Mouse (Mus musculus): ENCODE measurements at regions not wholly inside any gene's neighbourhood (a gene's known extent, or its start where the extent isn't known, plus 50 kb on each side); places are given as distances from the start of the nearest gene placed in this dataset.
"Not testable (repeated sequence)": the region's sequence is repeated elsewhere in the genome, so short reads cannot be mapped to it uniquely, and the experiment has no call there.

DNA sequence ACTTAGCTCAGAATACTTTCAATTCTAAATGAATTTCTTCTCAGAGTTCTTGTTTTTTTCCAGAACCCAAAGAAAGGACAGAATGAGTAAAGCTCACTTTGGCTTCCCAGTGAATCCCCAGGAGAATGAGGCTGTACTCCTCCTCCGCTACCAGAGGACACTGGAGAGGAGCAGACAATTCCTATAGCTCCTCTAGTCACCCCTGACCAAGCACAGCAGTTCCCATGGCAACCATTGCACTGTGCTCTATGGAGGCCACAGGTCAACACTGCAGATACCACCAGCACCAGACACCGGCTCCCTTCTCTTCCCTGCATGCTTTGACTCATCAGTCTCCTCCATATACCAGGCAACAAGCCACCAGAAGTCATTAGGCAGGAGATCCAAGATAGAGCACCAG lies 447.6 kb upstream of the Arid1b start:
- Histone ChIP-seq H3K4me1 (ENCODE audit: control insufficient read depth, insufficient read depth, low read length) (0 out of 2 replicates have a peak, but pooled peaks cover 3% of the 10 kb centered on the region), H3K27ac (ENCODE audit: low read depth, low read length) (no peak overlapping the region), H3K4me2 (replicated peaks; ENCODE audit: low read depth, low read length) (no peak overlapping the region), H3K9ac (ENCODE audit: low read depth, low read length) (no peak overlapping the region), H3K27me3 (ENCODE audit: control insufficient read depth, insufficient read depth, low read length) (no peaks in the 10 kb centered on the region), H3K4me3 (ENCODE audit: low read length) (no peak overlapping the region), H3K9me3 (ENCODE audit: control insufficient read depth, low read length) (no peaks in the 10 kb centered on the region), H3K36me3 (ENCODE audit: control insufficient read depth, insufficient read depth, low read length) (no peaks in the 10 kb centered on the region)
- no peak for ATAC-seq (ENCODE audit: low FRiP score, low TSS enrichment)
- WGBS: 37% methylated on average over 2 of the region's 2 CpGs

DNA sequence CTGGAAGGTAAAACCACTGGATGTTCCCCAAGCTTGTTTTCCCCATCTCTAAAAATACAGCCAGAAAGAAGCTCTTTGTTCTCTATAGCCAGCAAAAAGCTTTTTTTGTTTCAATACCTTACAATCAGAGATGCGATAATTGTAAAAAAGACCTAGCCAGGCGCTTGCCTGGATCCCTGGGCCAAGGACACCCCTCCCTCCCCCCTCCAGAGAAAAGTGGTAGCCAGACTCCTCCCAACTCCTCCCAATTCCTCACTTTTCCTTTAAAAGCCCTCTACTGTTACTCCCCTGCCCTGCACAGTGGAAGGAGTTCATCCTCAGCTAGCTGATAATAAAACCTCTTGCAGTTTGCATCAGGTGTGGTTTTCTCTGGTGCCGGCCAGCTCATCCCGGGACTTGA lies 441.1 kb upstream of the Arid1b start:
- H3K27me3 ChIP-seq (ENCODE audit: control insufficient read depth, insufficient read depth, low read length); ATAC-seq (ENCODE audit: low FRiP score, low TSS enrichment); H3K9ac ChIP-seq (ENCODE audit: low read depth, low read length); H3K9me3 ChIP-seq (ENCODE audit: control insufficient read depth, low read length); H3K4me3 ChIP-seq (ENCODE audit: low read length); H3K4me2 ChIP-seq (replicated peaks; ENCODE audit: low read depth, low read length); H3K36me3 ChIP-seq (ENCODE audit: control insufficient read depth, insufficient read depth, low read length); H3K4me1 ChIP-seq (ENCODE audit: control insufficient read depth, insufficient read depth, low read length); H3K27ac ChIP-seq (ENCODE audit: low read depth, low read length): not testable (repeated sequence)
- WGBS: 89% methylated on average over 4 of the region's 4 CpGs

DNA sequence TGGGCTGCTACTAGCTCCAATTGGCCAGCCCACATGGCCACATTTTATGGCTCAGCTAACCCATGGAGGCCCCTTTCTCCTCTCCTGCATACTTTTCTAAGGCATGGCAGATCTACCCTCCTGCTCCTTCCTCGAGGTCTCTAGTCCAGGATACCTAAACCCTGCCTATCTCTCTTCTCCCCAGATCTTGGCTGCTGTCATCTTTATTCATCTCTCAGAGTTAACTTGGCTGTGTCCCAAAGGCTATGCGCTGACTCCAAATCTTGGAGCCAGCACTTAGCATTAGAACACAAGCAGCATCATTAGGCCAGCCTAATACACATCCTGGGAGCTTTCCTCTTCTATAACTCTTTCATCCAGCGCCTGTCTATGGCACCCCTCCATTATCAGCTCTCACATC lies 430.5 kb upstream of the Arid1b start:
- Histone ChIP-seq H3K27me3 (ENCODE audit: control insufficient read depth, insufficient read depth, low read length) (no peaks in the 10 kb centered on the region), H3K4me1 (ENCODE audit: control insufficient read depth, insufficient read depth, low read length) (peaks cover 14% of the 10 kb centered on the region; the same call in 1 of the 2 replicates), H3K9me3 (ENCODE audit: control insufficient read depth, low read length) (no peaks in the 10 kb centered on the region), H3K9ac (ENCODE audit: low read depth, low read length) (no peak overlapping the region), H3K4me2 (replicated peaks; ENCODE audit: low read depth, low read length) (no peak overlapping the region), H3K36me3 (ENCODE audit: control insufficient read depth, insufficient read depth, low read length) (no peaks in the 10 kb centered on the region), H3K4me3 (ENCODE audit: low read length) (no peak overlapping the region), H3K27ac (ENCODE audit: low read depth, low read length) (no peak overlapping the region)
- no peak for ATAC-seq (ENCODE audit: low FRiP score, low TSS enrichment)
- 74% methylated on average over 3 of the region's 3 CpGs for WGBS

- H3K4me3 ChIP-seq (ENCODE audit: low read length): no peak overlapping the region
- no peaks in the 10 kb centered on the region for H3K9me3 ChIP-seq (ENCODE audit: control insufficient read depth, low read length)
- no peak overlapping the region for H3K9ac ChIP-seq (ENCODE audit: low read depth, low read length)
- H3K27me3 ChIP-seq (ENCODE audit: control insufficient read depth, insufficient read depth, low read length): no peaks in the 10 kb centered on the region
- no peak overlapping the region for H3K27ac ChIP-seq (ENCODE audit: low read depth, low read length)
- H3K4me1 ChIP-seq (ENCODE audit: control insufficient read depth, insufficient read depth, low read length): no peaks in the 10 kb centered on the region
- no peak for ATAC-seq (ENCODE audit: low FRiP score, low TSS enrichment)
- no peaks in the 10 kb centered on the region for H3K36me3 ChIP-seq (ENCODE audit: control insufficient read depth, insufficient read depth, low read length)
- 64% methylated on average over 5 of the region's 5 CpGs for WGBS
- no peak overlapping the region for H3K4me2 ChIP-seq (replicated peaks; ENCODE audit: low read depth, low read length)
These were observed 417.2 kb upstream of the Arid1b start for GRCm38 (mm10) chr17:4576883-4577282.

DNA sequence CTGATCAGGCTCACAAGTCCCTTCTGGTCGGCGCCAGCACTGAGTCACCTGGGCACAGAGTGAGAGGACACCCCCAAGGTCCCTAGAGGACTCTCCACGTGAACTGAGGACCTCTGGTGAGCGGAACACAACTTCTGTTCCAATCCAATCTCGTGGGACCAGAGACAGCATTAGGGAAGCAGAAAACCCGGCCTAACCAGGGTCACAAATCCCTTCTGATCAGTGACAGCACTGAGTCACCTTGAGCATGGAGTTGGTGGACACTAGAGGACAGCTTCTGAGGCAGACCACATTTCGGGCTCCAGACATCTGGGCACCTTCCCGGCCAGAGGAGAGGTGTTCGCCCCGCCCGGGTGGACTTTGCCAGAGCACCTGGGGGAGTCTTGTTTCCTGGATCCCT lies 412.3 kb upstream of the Arid1b start:
- ATAC-seq (ENCODE audit: low FRiP score, low TSS enrichment): no peak
- no peaks in the 10 kb centered on the region for H3K27me3 ChIP-seq (ENCODE audit: control insufficient read depth, insufficient read depth, low read length)
- H3K27ac ChIP-seq (ENCODE audit: low read depth, low read length): no peak overlapping the region
- no peak overlapping the region for H3K4me3 ChIP-seq (ENCODE audit: low read length)
- H3K9me3 ChIP-seq (ENCODE audit: control insufficient read depth, low read length): no peaks in the 10 kb centered on the region
- no peaks in the 10 kb centered on the region for H3K4me1 ChIP-seq (ENCODE audit: control insufficient read depth, insufficient read depth, low read length)
- no peaks in the 10 kb centered on the region for H3K36me3 ChIP-seq (ENCODE audit: control insufficient read depth, insufficient read depth, low read length)
- H3K4me2 ChIP-seq (replicated peaks; ENCODE audit: low read depth, low read length): no peak overlapping the region
- WGBS: 92% methylated on average over 11 of the region's 11 CpGs
- no peak overlapping the region for H3K9ac ChIP-seq (ENCODE audit: low read depth, low read length)

DNA sequence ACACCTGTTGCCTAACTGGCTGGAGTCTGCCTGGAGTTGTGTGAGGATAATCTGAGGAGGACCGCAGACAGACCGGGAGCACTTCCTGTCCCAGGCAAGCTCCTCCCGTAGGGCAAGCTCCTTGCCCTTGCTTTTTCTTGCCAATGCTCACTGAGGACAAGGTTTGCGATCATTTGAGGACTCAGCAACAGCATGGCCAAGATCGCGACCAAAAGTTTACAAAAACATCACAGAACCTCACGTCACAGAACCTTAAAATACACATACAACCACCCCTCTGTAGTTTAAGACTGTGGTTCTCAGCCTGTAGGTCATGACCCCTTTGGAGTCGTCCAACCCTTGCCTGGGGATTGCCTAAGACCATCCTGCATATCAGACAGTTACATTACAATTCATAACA lies 383.7 kb upstream of the Arid1b start:
- H3K4me2 ChIP-seq (replicated peaks; ENCODE audit: low read depth, low read length): no peak overlapping the region
- H3K36me3 ChIP-seq (ENCODE audit: control insufficient read depth, insufficient read depth, low read length): no peaks in the 10 kb centered on the region
- no peak overlapping the region for H3K9ac ChIP-seq (ENCODE audit: low read depth, low read length)
- H3K9me3 ChIP-seq (ENCODE audit: control insufficient read depth, low read length): 0 out of 2 replicates have a peak, but pooled peaks cover 3% of the 10 kb centered on the region
- no peak for ATAC-seq (ENCODE audit: low FRiP score, low TSS enrichment)
- H3K4me1 ChIP-seq (ENCODE audit: control insufficient read depth, insufficient read depth, low read length): no peaks in the 10 kb centered on the region
- H3K27ac ChIP-seq (ENCODE audit: low read depth, low read length): no peak overlapping the region
- H3K27me3 ChIP-seq (ENCODE audit: control insufficient read depth, insufficient read depth, low read length): no peaks in the 10 kb centered on the region
- WGBS: 76% methylated on average over 8 of the region's 8 CpGs
- H3K4me3 ChIP-seq (ENCODE audit: low read length): no peak overlapping the region

- H3K27ac ChIP-seq (ENCODE audit: low read depth, low read length): no peak overlapping the region
- H3K9ac ChIP-seq (ENCODE audit: low read depth, low read length): no peak overlapping the region
- 0 out of 2 replicates have a peak, but pooled peaks cover 3% of the 10 kb centered on the region for H3K9me3 ChIP-seq (ENCODE audit: control insufficient read depth, low read length)
- no peaks in the 10 kb centered on the region for H3K27me3 ChIP-seq (ENCODE audit: control insufficient read depth, insufficient read depth, low read length)
- WGBS: 88% methylated on average over 5 of the region's 5 CpGs
- ATAC-seq (ENCODE audit: low FRiP score, low TSS enrichment): no peak
- H3K4me1 ChIP-seq (ENCODE audit: control insufficient read depth, insufficient read depth, low read length): no peaks in the 10 kb centered on the region
- H3K4me3 ChIP-seq (ENCODE audit: low read length): no peak overlapping the region
- H3K4me2 ChIP-seq (replicated peaks; ENCODE audit: low read depth, low read length): no peak overlapping the region
- H3K36me3 ChIP-seq (ENCODE audit: control insufficient read depth, insufficient read depth, low read length): no peaks in the 10 kb centered on the region
These were observed 383.1 kb upstream of the Arid1b start for GRCm38 (mm10) chr17:4610993-4611392.

DNA sequence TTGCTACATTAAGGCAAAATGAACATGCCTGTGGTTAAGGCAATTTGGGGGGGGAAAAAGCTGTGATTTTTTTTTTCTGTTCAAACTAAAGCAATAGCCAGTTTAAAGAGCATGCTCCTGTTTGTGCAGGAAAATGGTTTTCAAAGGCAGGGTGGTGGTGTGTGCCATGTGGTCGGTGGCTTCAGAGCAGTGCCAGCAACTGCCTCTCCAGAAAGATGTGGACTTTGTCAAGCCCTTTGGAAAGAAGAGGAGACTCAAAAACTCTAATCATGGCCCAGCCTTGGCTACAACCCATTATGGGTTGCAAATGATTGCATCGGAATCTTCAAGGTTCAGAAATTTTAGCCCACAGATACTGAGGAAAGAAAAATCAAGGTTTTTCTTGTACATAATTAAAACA lies 382.4 kb upstream of the Arid1b start:
- WGBS: 88% methylated on average over 2 of the region's 2 CpGs
- no peak overlapping the region for H3K4me2 ChIP-seq (replicated peaks; ENCODE audit: low read depth, low read length)
- H3K27ac ChIP-seq (ENCODE audit: low read depth, low read length): no peak overlapping the region
- no peak for ATAC-seq (ENCODE audit: low FRiP score, low TSS enrichment)
- H3K4me3 ChIP-seq (ENCODE audit: low read length): no peak overlapping the region
- no peaks in the 10 kb centered on the region for H3K4me1 ChIP-seq (ENCODE audit: control insufficient read depth, insufficient read depth, low read length)
- H3K9ac ChIP-seq (ENCODE audit: low read depth, low read length): no peak overlapping the region
- no peaks in the 10 kb centered on the region for H3K36me3 ChIP-seq (ENCODE audit: control insufficient read depth, insufficient read depth, low read length)
- H3K27me3 ChIP-seq (ENCODE audit: control insufficient read depth, insufficient read depth, low read length): no peaks in the 10 kb centered on the region
- 0 out of 2 replicates have a peak, but pooled peaks cover 3% of the 10 kb centered on the region for H3K9me3 ChIP-seq (ENCODE audit: control insufficient read depth, low read length)

DNA sequence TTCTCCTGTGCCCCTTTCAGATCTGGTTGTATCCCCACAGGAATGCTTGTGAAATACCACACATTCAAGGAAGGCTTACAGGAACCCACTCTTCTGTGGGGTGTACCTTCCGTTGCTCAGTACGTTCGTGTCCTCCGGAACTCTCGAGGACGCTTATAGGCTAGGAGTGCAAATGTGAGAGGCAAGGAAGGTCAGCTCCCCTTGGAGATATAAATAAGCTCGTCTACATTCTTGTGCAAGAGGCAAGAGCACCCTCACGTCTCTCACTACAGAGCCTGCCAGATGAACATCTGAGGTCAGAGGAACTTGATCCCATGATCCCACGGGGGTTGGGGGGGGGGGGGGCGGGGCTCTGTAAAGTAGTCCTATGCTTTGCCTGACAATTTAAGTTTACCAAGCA lies 382.0 kb upstream of the Arid1b start:
- 47% methylated on average over 10 of the region's 10 CpGs for WGBS
- no peak for ATAC-seq (ENCODE audit: low FRiP score, low TSS enrichment)

More for the DNA sequence above, 382.0 kb upstream of the Arid1b start:
- H3K27ac ChIP-seq (ENCODE audit: low read depth, low read length): no peak overlapping the region
- H3K9ac ChIP-seq (ENCODE audit: low read depth, low read length): no peak overlapping the region
- 0 out of 2 replicates have a peak, but pooled peaks cover 3% of the 10 kb centered on the region for H3K9me3 ChIP-seq (ENCODE audit: control insufficient read depth, low read length)
- no peaks in the 10 kb centered on the region for H3K36me3 ChIP-seq (ENCODE audit: control insufficient read depth, insufficient read depth, low read length)
- no peak overlapping the region for H3K4me3 ChIP-seq (ENCODE audit: low read length)
- no peaks in the 10 kb centered on the region for H3K4me1 ChIP-seq (ENCODE audit: control insufficient read depth, insufficient read depth, low read length)
- no peak overlapping the region for H3K4me2 ChIP-seq (replicated peaks; ENCODE audit: low read depth, low read length)
- H3K27me3 ChIP-seq (ENCODE audit: control insufficient read depth, insufficient read depth, low read length): no peaks in the 10 kb centered on the region
